Mouse (Mus musculus) bone marrow macrophage, adult 2 months (primary cell): ENCODE results near the gene Vmn1r16.

Experiments
- CTCF ChIP-seq: IDR thresholded peaks from 2 replicates; pipeline ENCODE4 v1.5.1; 2012; ENCODE audit warnings: low read depth, mild to moderate bottlenecking, low read length, moderate library complexity
- POLR2A ChIP-seq: IDR thresholded peaks from 2 replicates; pipeline ENCODE4 v1.6.1; 2012; ENCODE audit warnings: mild to moderate bottlenecking, low read depth, low read length, borderline replicate concordance

DNA sequence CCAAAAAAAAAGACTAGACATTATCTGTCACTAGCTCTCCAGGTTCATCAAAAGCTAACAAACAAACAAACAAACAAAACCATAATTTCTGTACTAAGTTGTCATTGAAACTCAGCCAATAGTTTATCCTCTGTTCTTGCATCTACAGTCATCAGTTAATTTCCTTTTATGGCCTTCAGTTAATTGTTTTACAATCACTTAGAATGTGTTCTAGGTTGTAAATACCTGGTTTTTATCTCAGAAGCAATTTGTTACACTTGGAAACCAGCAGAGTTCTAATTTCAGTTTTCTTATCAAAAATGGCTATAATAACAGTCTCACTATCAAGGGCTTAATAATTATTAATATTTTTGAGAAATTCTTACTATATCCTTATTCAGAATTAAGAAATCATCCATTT, 3.1 kb downstream of the Vmn1r16 start:
- no peak for TF ChIP-seq POLR2A
- no peak for TF ChIP-seq CTCF
